Mouse (Mus musculus) embryonic stem cell, embryonic (primary cell): ENCODE measurements at regions not wholly inside any gene's neighbourhood (a gene's known extent, or its start where the extent isn't known, plus 50 kb on each side); places are given as distances from the start of the nearest gene placed in this dataset.

Experiments used
- CTCF ChIA-PET, 4 experiments: fragments of 300-600 bp in 2 of 4; fragments of 350-600 bp in 2 of 4; sonication (Branson Sonifier 250); formaldehyde crosslinking; loops; one replicate each; lab custom pipeline; 2022; ENCODE audit warnings: inconsistent platforms in 2 of 4; lab: Charles Lee
- POLR2A ChIA-PET, 4 experiments: fragments of 300-600 bp in 2 of 4; fragments of 350-600 bp in 2 of 4; sonication (Branson Sonifier 250); formaldehyde crosslinking; loops; one replicate each; lab custom pipeline; 2022; ENCODE audit warnings: antibody characterized with exemption in 4 of 4, inconsistent platforms in 1 of 4; lab: Charles Lee

GRCm38 (mm10) chr7:138054756-138055155 is 342.8 kb downstream of the Tcerg1l start:
- CTCF ChIA-PET = interaction anchor here in 2 of 4 experiments (0.6 to 0.7 kb wide), 2 partner anchors 31 to 271 kb away, joined by 3 read pairs; no protein-coding TSS in a partner anchor
- POLR2A ChIA-PET = interaction anchor here in 1 of 4 experiments (0.6 kb wide), 1 partner anchor 1921 kb away, joined by 3 read pairs; no protein-coding TSS in a partner anchor

- ChIA-PET POLR2A (no interaction called here), CTCF (no interaction called here)
These were observed 336.4 kb downstream of the Tcerg1l start for GRCm38 (mm10) chr7:138061116-138061515.

- POLR2A ChIA-PET = no interaction called here
- CTCF ChIA-PET = no interaction called here
These were observed 330.6 kb downstream of the Tcerg1l start for GRCm38 (mm10) chr7:138066921-138067320.

- POLR2A ChIA-PET = interaction anchor here in 1 of 4 experiments (0.7 kb wide), 2 partner anchors 75 to 144 kb away, joined by 3 to 5 read pairs; no protein-coding TSS in a partner anchor
- CTCF ChIA-PET = interaction anchor here in 2 of 4 experiments (0.6 to 1.3 kb wide), 2 partner anchors 9 to 245 kb away, joined by 3 to 5 read pairs; no protein-coding TSS in a partner anchor
These were observed 322.3 kb downstream of the Tcerg1l start for GRCm38 (mm10) chr7:138075231-138075630.

DNA sequence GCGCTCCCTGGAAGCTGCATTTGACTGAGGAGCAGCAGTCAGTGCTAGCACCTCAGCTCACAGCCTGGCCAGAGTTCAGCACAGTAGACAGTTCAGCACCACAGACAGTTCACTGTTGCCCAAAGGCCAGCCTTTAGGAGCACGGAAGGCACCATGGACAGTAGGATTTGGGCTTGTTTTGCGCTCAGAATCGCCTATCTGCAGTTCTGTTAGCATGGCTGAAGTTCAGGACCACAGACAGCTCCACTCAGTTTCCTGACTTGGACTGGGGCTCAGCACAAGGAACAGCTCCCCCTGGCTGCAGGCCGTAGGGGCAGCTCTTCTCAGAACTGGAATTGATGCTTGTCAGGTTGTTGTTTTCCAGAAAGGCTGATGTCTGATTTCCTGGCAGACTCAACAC is 313.6 kb downstream of the Tcerg1l start:
- POLR2A ChIA-PET = interaction anchor here in 1 of 4 experiments (0.5 kb wide), 2 partner anchors 69 to 404 kb away, joined by 3 read pairs; no protein-coding TSS in a partner anchor

DNA sequence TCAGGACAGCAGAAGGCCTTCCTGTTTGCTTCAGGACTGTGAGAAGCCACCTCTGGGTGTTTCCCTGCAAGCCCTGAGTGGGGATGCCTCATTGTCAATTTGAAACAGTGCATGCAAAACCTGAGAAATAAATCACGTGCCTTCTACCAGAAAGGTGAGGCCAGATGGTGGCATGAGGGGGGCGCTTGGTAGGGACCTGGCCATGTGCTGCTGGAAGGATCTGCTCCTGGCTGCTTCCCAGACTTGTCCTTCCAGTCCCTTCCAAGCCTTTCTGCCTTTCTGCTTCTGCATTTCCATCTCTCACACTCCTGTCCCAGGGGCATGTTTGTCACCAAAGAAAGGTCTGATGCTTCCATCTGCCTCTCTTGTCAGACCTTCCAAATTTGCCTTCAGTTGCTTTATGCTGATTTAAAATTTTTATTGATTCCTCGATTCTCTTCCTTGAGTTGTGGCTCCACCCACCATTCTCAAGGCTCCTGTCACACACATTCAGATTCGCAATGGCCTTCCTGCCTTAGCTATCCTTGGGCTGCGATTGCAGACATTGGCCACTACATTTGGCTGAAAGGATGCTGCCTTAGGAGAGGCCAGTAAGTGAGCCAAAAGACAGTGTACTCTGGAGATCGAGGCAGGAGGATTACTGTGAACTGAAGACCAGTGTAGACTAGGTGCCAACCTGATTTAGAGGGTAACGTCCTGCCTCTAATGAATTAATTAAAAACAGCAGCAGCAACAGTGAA is 289.9 kb downstream of the Tcerg1l start:
- ChIA-PET CTCF (interaction anchor here in 1 of 4 experiments (0.6 kb wide), 1 partner anchor 722 kb away, joined by 4 read pairs; no protein-coding TSS in a partner anchor), POLR2A (no interaction called here)

More for the DNA sequence above, 313.6 kb downstream of the Tcerg1l start:
- CTCF ChIA-PET = interaction anchor here (0.5 to 1.7 kb wide), 42 partner anchors 9 to 1457 kb away, joined by 3 to 12 read pairs (median 3); partner anchors contain the start of genes Tcerg1l (in 2 of the 4) and Glrx3 (in 1 of the 4)

- CTCF ChIA-PET = interaction anchor here in 1 of 4 experiments (1.0 kb wide), 1 partner anchor 37 kb away, joined by 3 read pairs; no protein-coding TSS in a partner anchor
These were observed 276.0 kb downstream of the Tcerg1l start for GRCm38 (mm10) chr7:138121497-138121896.

GRCm38 (mm10) chr7:138129701-138130100 is 267.8 kb downstream of the Tcerg1l start:
- ChIA-PET CTCF (interaction anchor here in 1 of 4 experiments (1.2 kb wide), 1 partner anchor 651 kb away, joined by 3 read pairs; no protein-coding TSS in a partner anchor), POLR2A (no interaction called here)

More at GRCm38 (mm10) chr7:138121497-138121896, 276.0 kb downstream of the Tcerg1l start:
- POLR2A ChIA-PET = interaction anchor here in 1 of 4 experiments (1.6 kb wide), 1 partner anchor 9 kb away, joined by 3 read pairs; no protein-coding TSS in a partner anchor

GRCm38 (mm10) chr7:138133427-138133826 is 264.1 kb downstream of the Tcerg1l start:
- POLR2A ChIA-PET = no interaction called here
- CTCF ChIA-PET = interaction anchor here (0.6 to 1.0 kb wide), 4 partner anchors 9 to 1034 kb away, joined by 3 read pairs; no protein-coding TSS in a partner anchor

DNA sequence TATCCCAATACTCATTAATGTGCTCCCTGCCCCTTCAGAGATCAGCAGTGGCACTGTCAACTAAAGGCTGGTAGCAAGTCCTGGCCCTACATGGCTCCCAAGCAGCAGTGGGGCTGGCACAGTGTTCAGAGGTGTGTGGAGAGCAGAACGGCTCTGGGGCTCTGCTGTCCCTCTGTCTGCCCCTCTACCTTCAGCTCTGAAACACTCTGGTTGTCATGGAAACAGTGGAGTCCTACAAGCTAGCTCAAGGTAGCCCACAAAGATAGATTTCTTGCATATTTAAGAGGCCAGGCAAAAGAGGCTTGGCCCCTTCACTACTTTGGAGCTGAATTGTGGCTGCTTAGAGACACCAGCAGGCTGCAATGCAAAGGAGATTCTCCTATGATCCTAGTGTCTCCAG is 259.6 kb downstream of the Tcerg1l start:
- ChIA-PET CTCF (no interaction called here), POLR2A (no interaction called here)

DNA sequence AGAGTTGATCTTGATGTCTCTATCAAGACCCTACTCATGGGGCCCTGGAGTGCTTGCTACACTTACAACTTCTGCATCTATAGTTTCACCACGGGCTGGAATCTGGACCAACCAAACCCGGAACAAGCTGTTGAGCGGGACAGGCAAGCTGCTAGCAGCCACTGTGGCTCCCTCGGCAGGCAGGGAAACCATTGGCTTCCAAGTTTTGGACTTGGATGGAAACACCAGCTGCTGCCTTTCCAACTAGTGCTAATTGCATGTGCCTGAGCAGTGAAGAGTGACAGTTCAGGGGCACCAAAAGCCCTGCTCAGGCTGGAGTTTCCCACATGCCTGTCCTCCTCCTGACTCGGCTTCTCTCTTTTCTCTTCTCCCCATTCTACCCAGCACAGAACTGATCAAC is 257.8 kb downstream of the Tcerg1l start:
- ChIA-PET CTCF (no interaction called here), POLR2A (no interaction called here)

DNA sequence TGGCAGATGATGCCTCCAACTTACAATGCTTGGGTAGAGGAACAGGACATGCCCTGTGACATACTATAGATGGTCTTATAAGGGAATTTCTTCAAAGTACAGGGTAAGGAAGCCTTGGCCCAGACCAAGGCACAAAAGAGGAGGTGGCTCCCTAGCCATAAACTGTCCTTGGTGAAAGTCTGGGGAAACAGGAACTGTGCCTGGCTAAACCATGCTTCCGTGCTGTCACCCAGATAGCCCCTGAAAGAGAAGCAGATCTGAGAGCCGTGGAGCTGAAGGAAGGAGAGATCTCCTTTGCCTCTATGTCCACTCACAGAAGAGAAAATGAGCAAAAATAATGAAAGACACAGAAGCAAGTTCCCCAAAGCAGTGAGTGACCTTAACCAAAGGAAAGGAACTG is 248.0 kb downstream of the Tcerg1l start:
- ChIA-PET POLR2A (interaction anchor here in 1 of 4 experiments (0.6 kb wide), 1 partner anchor 74 kb away, joined by 5 read pairs; no protein-coding TSS in a partner anchor), CTCF (no interaction called here)

GRCm38 (mm10) chr7:138153455-138154167 is 243.9 kb downstream of the Tcerg1l start:
- POLR2A ChIA-PET = interaction anchor here (0.6 to 1.9 kb wide), 7 partner anchors 53 to 1808 kb away, joined by 3 to 8 read pairs (median 3); no protein-coding TSS in a partner anchor

More at GRCm38 (mm10) chr7:138153455-138154167, 243.9 kb downstream of the Tcerg1l start:
- CTCF ChIA-PET = interaction anchor here in 3 of 4 experiments (0.6 to 0.8 kb wide), 6 partner anchors 9 to 672 kb away, joined by 3 read pairs; no protein-coding TSS in a partner anchor
